Mouse (Mus musculus) T-cell, adult 66 days (primary cell): ENCODE results near the gene Gm21746. TPM values are rescaled to one million over a fixed set of nuclear protein-coding genes. Genes with fewer than 3 reads are reported as not detected.

Source experiments
- total RNA-seq, 2 experiments: library from RNA; stranded (reverse); gene quantifications; 3 replicates in 1 of 2; 4 replicates in 1 of 2; pipeline ENCODE4 v1.2.4; 2023

Gene Gm21746
- total RNA-seq, result not detected

DNA sequence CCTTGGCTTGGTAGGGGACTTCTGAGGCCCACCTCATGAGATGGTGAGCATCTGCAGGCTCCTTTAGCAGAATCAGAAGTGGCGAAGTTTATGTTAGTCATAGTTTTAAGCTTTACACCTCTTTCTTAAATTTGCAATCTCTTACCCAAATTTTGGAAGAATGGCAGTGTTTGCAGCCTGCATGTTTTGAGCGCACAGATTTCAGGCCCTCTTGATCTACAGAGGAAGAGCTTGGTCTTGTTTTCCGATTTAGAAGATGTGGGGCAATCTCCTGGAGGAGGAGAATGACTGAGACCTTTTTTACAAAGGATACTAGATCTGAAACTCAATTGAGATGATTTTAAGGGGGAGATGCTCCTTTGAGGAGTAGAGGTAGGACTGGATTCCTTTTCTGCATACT, at the start of gene Gm21746:
Gene Gm21746, minus strand, starts transcription at position 101 of the 400 bp plus-strand sequence.

DNA sequence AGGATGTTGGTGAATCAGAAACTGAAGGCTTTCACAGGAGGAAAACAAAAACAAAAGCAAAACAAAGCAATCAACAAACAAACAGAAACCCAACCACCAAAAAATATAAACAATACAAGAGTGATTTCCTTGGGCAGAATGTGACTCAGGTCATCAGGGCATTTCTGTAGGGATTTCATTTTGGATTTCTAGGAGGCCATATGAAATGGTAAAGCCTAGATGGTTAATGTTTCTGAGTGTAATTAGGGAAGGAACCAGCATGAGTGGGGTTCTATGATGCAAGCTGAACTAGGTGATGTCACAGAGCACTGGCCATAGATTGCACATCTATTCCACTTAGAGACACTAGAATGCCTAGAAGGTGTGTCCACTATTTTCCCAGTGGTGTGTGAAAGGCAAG, 29.0 kb upstream of the Gm21746 start, which contains the start of gene Gm20873:
Gene Gm20873, plus strand, starts transcription at position 301 of the 400 bp plus-strand sequence.

Other genes starting within 250 kb of the Gm21746 start
- gene Gm20873, start 29.1 kb upstream of the Gm21746 start, total RNA-seq, result not detected